Mouse (Mus musculus): ENCODE measurements around the gene Nab1. TPM values are rescaled to one million over a fixed set of nuclear protein-coding genes. Genes with fewer than 3 reads are reported as not detected.

Nab1 gene
- polyA plus RNA-seq, 1 experiment from 2014 or later = 20.9 TPM

DNA sequence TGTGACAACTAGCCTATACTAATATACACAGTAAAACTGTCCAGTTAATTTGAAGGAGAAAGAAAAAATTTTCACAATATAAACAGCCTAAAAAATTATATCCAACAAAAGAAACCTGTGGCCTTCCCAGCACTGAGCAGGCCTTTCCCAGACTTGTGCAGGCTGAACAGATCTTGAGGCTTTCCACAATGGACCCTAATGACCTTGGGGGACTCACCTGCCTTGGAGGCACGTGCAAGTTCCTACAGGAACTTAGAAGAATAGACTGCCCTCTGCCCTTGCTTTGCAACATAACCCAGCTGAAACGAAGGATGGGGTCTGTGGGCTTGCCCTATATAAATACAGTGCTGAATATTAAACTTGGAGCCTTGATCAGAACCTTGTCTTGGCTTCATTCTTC, 26.8 kb upstream of the Nab1 start:
- H3K9me3 ChIP-seq (ENCODE audit: low read length) = no peaks in the 10 kb centered on the region
- no peak for DNase-seq
- no peaks in the 10 kb centered on the region for H3K27me3 ChIP-seq (ENCODE audit: insufficient read depth, low read length)
- H3K4me1 ChIP-seq (ENCODE audit: insufficient read depth) = no peaks in the 10 kb centered on the region
- TF ChIP-seq CTCF (IDR thresholded peaks at IDR 0.05; ENCODE audit: low read depth) (no peak), EP300 (IDR thresholded peaks at IDR 0.05; ENCODE audit: low read depth) (no peak)
- no peak overlapping the region for H3K27ac ChIP-seq (ENCODE audit: low read depth)
- ATAC-seq = no peak
- no peaks in the 10 kb centered on the region for H3K36me3 ChIP-seq (replicated peaks; ENCODE audit: insufficient read depth, low read length)
- H3K4me2 ChIP-seq (ENCODE audit: low read depth, low read length) = no peak overlapping the region
- 70% methylated on average over 2 of the region's 2 CpGs for WGBS (ENCODE audit: insufficient replicate concordance)
- no peak overlapping the region for H3K9ac ChIP-seq (replicated peaks)
- no peak overlapping the region for H3K4me3 ChIP-seq (ENCODE audit: low read depth, low read length)

DNA sequence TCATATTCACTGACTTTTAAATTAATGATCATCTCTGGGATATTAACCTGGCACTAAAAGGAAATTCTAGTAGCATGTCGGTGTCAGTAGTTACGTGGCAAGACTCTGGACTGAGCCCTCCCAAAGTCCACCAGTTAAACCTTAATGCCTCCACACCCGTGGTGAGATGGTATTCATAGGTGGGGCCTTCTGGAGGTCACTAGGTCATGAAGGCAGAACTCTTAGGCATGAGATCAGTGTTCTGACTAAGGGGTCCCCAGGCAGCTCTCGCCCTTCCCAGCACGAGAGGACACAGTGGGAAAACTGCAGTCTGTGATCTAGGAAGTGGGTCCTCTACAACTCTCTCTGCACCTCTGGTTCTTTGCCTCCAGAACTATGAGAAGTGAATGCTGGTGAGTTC, 24.2 kb upstream of the Nab1 start:
- Histone ChIP-seq H3K4me3 (ENCODE audit: low read depth, low read length) (no peak overlapping the region), H3K27ac (ENCODE audit: low read depth) (no peak overlapping the region), H3K36me3 (replicated peaks; ENCODE audit: insufficient read depth, low read length) (no peaks in the 10 kb centered on the region), H3K4me2 (ENCODE audit: low read depth, low read length) (no peak overlapping the region), H3K4me1 (ENCODE audit: insufficient read depth) (no peaks in the 10 kb centered on the region), H3K27me3 (ENCODE audit: insufficient read depth, low read length) (no peaks in the 10 kb centered on the region), H3K9ac (replicated peaks) (no peak overlapping the region), H3K9me3 (ENCODE audit: low read length) (no peaks in the 10 kb centered on the region)
- no peak for TF ChIP-seq CTCF (IDR thresholded peaks at IDR 0.05; ENCODE audit: low read depth)
- no peak for TF ChIP-seq EP300 (IDR thresholded peaks at IDR 0.05; ENCODE audit: low read depth)
- no peak for DNase-seq
- ATAC-seq = no peak
- WGBS (ENCODE audit: insufficient replicate concordance) = 78% methylated on average over 5 of the region's 5 CpGs

DNA sequence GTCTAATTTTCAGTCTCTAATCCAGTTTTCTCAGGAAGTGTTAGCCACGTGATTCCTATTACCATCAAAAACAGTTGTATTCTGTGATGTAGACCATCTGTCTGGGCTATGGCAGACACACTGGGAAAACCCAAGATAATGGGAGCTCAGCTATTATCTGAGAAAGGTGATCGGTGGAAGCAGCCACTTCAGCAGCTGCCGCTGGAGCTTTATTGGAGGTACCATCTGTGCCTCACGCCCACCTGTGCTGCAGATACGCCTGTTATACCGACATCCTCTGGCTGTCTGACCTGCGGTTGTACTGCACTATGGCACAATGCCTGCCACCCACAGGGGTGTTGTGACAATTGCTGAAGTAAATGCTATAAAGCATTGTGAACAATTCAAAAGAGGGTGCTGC, 23.7 kb upstream of the Nab1 start:
- TF ChIP-seq EP300 (IDR thresholded peaks at IDR 0.05; ENCODE audit: low read depth) (no peak), CTCF (IDR thresholded peaks at IDR 0.05; ENCODE audit: low read depth) (no peak)
- Histone ChIP-seq H3K36me3 (replicated peaks; ENCODE audit: insufficient read depth, low read length) (no peaks in the 10 kb centered on the region), H3K27me3 (ENCODE audit: insufficient read depth, low read length) (no peaks in the 10 kb centered on the region), H3K9ac (replicated peaks) (no peak overlapping the region), H3K9me3 (ENCODE audit: low read length) (no peaks in the 10 kb centered on the region), H3K4me3 (ENCODE audit: low read depth, low read length) (no peak overlapping the region), H3K4me1 (ENCODE audit: insufficient read depth) (no peaks in the 10 kb centered on the region), H3K4me2 (ENCODE audit: low read depth, low read length) (no peak overlapping the region), H3K27ac (ENCODE audit: low read depth) (no peak overlapping the region)
- DNase-seq (no peak), ATAC-seq (no peak)
- WGBS (ENCODE audit: insufficient replicate concordance) = 74% methylated on average over 7 of the region's 7 CpGs

DNA sequence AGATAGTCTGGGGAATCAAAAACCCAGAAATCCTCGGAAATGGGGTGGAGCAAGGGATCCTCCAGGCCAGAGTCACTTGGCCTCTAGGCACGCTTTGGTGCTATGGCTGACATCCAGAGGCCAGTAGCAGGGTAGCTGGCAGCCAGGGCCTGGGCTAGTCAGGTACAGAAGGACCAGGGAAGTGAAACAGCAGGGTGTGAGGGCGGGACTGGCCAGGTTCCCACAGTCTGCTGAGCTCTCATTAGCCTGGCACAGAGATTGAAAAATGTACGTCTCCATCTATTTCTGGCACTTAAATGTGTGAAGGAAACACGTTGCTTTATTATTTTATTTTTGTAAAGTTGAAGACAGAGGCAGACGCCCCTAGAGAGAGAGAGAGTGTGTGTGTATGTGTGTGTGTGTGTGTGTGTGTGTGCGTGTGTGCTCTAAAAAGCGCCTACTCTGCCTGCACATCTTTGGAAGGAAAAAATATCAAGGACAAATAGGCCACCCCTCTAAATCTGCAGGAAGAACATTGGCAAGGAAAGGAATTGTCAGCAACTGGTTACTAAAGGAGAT, 21.0 kb upstream of the Nab1 start:
- H3K9me3 ChIP-seq (ENCODE audit: low read length) = no peaks in the 10 kb centered on the region
- DNase-seq = no peak
- WGBS (ENCODE audit: insufficient replicate concordance) = 64% methylated on average over 8 of the region's 8 CpGs
- H3K27ac ChIP-seq (ENCODE audit: low read depth) = no peak overlapping the region
- H3K4me2 ChIP-seq (ENCODE audit: low read depth, low read length) = no peak overlapping the region
- no peaks in the 10 kb centered on the region for H3K27me3 ChIP-seq (ENCODE audit: insufficient read depth, low read length)
- TF ChIP-seq CTCF (IDR thresholded peaks at IDR 0.05; ENCODE audit: low read depth) (no peak), EP300 (IDR thresholded peaks at IDR 0.05; ENCODE audit: low read depth) (no peak)
- H3K4me3 ChIP-seq (ENCODE audit: low read depth, low read length) = no peak overlapping the region
- H3K9ac ChIP-seq (replicated peaks) = no peak overlapping the region
- no peak for ATAC-seq
- no peaks in the 10 kb centered on the region for H3K36me3 ChIP-seq (replicated peaks; ENCODE audit: insufficient read depth, low read length)
- no peaks in the 10 kb centered on the region for H3K4me1 ChIP-seq (ENCODE audit: insufficient read depth)

DNA sequence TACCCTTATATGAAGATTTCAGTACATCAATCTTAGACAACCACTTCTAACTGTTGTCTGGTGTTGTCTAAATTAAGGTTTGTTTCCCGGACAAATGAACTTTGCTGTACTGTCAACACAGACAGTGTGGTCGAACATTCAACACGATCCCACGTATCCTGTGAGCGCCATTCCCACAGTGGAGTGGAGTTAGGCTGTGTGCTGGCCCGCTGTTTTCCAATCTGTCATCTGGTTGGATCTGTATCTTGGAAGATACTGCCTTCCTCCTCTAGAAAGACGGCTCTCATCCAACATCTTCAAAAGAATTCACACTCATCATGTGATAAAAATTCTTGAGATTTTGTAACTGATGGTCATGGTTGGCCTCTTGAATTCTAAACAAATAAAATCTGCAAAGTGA, 19.7 kb upstream of the Nab1 start:
- no peak overlapping the region for H3K27ac ChIP-seq (ENCODE audit: low read depth)
- 84% methylated on average over 7 of the region's 7 CpGs for WGBS (ENCODE audit: insufficient replicate concordance)
- no peak for TF ChIP-seq CTCF (IDR thresholded peaks at IDR 0.05; ENCODE audit: low read depth)
- no peak for TF ChIP-seq EP300 (IDR thresholded peaks at IDR 0.05; ENCODE audit: low read depth)
- DNase-seq (no peak), ATAC-seq (no peak)
- no peak overlapping the region for H3K9ac ChIP-seq (replicated peaks)
- H3K36me3 ChIP-seq (replicated peaks; ENCODE audit: insufficient read depth, low read length) = no peaks in the 10 kb centered on the region
- no peak overlapping the region for H3K4me2 ChIP-seq (ENCODE audit: low read depth, low read length)
- no peak overlapping the region for H3K4me3 ChIP-seq (ENCODE audit: low read depth, low read length)
- H3K9me3 ChIP-seq (ENCODE audit: low read length) = no peaks in the 10 kb centered on the region
- no peaks in the 10 kb centered on the region for H3K27me3 ChIP-seq (ENCODE audit: insufficient read depth, low read length)
- no peaks in the 10 kb centered on the region for H3K4me1 ChIP-seq (ENCODE audit: insufficient read depth)

DNA sequence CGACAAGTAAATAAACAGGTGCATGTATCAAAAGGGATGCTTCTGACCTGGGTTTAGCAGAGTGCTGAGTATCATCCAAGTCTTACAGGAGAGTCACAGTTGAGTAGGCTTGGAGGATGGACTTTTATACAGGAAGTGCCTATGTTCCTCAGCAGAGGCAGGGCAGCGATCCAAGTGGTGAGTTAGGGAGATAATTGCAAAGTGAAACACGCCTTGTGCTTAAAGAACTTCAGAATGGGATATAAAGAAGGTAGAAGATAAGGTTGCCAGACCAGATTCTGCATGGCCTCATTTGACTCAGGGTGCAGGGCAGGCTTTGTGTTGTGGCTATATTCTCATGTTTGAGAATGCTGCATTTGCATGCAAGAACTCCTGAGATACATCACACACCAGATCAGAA, 14.8 kb upstream of the Nab1 start:
- TF ChIP-seq EP300 (IDR thresholded peaks at IDR 0.05; ENCODE audit: low read depth) (no peak), CTCF (IDR thresholded peaks at IDR 0.05; ENCODE audit: low read depth) (no peak)
- DNase-seq (no peak), ATAC-seq (no peak)
- no peaks in the 10 kb centered on the region for H3K9me3 ChIP-seq (ENCODE audit: low read length)
- no peak overlapping the region for H3K4me3 ChIP-seq (ENCODE audit: low read depth, low read length)
- 61% methylated on average over 3 of the region's 3 CpGs for WGBS (ENCODE audit: insufficient replicate concordance)
- no peaks in the 10 kb centered on the region for H3K36me3 ChIP-seq (replicated peaks; ENCODE audit: insufficient read depth, low read length)
- no peaks in the 10 kb centered on the region for H3K4me1 ChIP-seq (ENCODE audit: insufficient read depth)
- H3K27me3 ChIP-seq (ENCODE audit: insufficient read depth, low read length) = no peaks in the 10 kb centered on the region
- H3K4me2 ChIP-seq (ENCODE audit: low read depth, low read length) = no peak overlapping the region
- H3K27ac ChIP-seq (ENCODE audit: low read depth) = no peak overlapping the region
- no peak overlapping the region for H3K9ac ChIP-seq (replicated peaks)

Measured in liver, postnatal 0 days (tissue).